Mouse (Mus musculus): Measurements from ENCODE around the gene Tmem199.
A peak's percentile ranks its signal among the peaks of the same experiment; 100 is the strongest.

Gene Tmem199

GRCm38 (mm10) chr11:78524838-78525237 is 12.9 kb upstream of the Tmem199 start:
- DNase-seq (ENCODE audit: low spot score): no peak

GRCm38 (mm10) chr11:78523241-78523955 is 11.4 kb upstream of the Tmem199 start:
- DNase-seq (ENCODE audit: low spot score): no peak

- peak; percentile 16 for DNase-seq (ENCODE audit: low spot score)
Measured at GRCm38 (mm10) chr11:78522481-78522997, 10.6 kb upstream of the Tmem199 start.

- no peak for DNase-seq (ENCODE audit: low spot score)
Measured at GRCm38 (mm10) chr11:78521880-78522279, 9.9 kb upstream of the Tmem199 start.

- no peak for DNase-seq (ENCODE audit: low spot score)
Measured at GRCm38 (mm10) chr11:78518931-78519330, 7.0 kb upstream of the Tmem199 start.

GRCm38 (mm10) chr11:78515549-78516325 is 3.8 kb upstream of the Tmem199 start:
- no peak for DNase-seq (ENCODE audit: low spot score)

- DNase-seq (ENCODE audit: low spot score): no peak
Measured at GRCm38 (mm10) chr11:78513106-78513790, 1.3 kb upstream of the Tmem199 start.

- peak; percentile 46 for DNase-seq (ENCODE audit: low spot score)
Measured at GRCm38 (mm10) chr11:78509148-78509547, 2.8 kb downstream of the Tmem199 start.

GRCm38 (mm10) chr11:78505430-78505829 is 6.5 kb downstream of the Tmem199 start:
- DNase-seq (ENCODE audit: low spot score): no peak

GRCm38 (mm10) chr11:78502909-78503650 is 8.9 kb downstream of the Tmem199 start, which contains the start of gene Sebox:
Gene Sebox, plus strand, starts transcription at chr11:78503447.
- no peak for DNase-seq (ENCODE audit: low spot score)

GRCm38 (mm10) chr11:78501529-78501928 is 10.4 kb downstream of the Tmem199 start:
- DNase-seq (ENCODE audit: low spot score): no peak

GRCm38 (mm10) chr11:78500623-78501202 is 11.3 kb downstream of the Tmem199 start:
- no peak for DNase-seq (ENCODE audit: low spot score)

- DNase-seq (ENCODE audit: low spot score): no peak
Measured at GRCm38 (mm10) chr11:78499543-78499942, 12.4 kb downstream of the Tmem199 start.

GRCm38 (mm10) chr11:78499004-78499403 is 13.0 kb downstream of the Tmem199 start, which contains the start of gene Vtn:
Gene Vtn, plus strand, starts transcription at chr11:78499091.
- DNase-seq (ENCODE audit: low spot score): no peak

- peak; percentile 98 for DNase-seq (ENCODE audit: low spot score)
Measured at GRCm38 (mm10) chr11:78497544-78498522, 14.1 kb downstream of the Tmem199 start, which contains the start of gene Sarm1. Gene Sarm1, minus strand, starts transcription at chr11:78497754.

GRCm38 (mm10) chr11:78497071-78497541 is 14.9 kb downstream of the Tmem199 start:
- peak; percentile 12 for DNase-seq (ENCODE audit: low spot score)

- DNase-seq (ENCODE audit: low spot score): no peak
Measured at GRCm38 (mm10) chr11:78495904-78496303, 16.1 kb downstream of the Tmem199 start.

- no peak for DNase-seq (ENCODE audit: low spot score)
Measured at GRCm38 (mm10) chr11:78490781-78491241, 21.2 kb downstream of the Tmem199 start.

GRCm38 (mm10) chr11:78488168-78488567 is 23.8 kb downstream of the Tmem199 start:
- peak; percentile 56 for DNase-seq (ENCODE audit: low spot score)

- no peak for DNase-seq (ENCODE audit: low spot score)
Measured at GRCm38 (mm10) chr11:78483639-78484038, 28.3 kb downstream of the Tmem199 start.

Data from T-cell, adult 2 months (primary cell).